In genomic region chr4:101550671-101551161, GRCm38 (mm10) we compare ENCODE assay signal across 8 mouse cellular contexts. TPM values are rescaled to one million over a fixed set of nuclear protein-coding genes. Genes with fewer than 3 reads are reported as not detected.
A peak's percentile ranks its signal among the peaks of the same experiment; 100 is the strongest.
DNase-seq lines count a peak whose midpoint lies in the region; ATAC-seq and TF ChIP-seq lines count a peak whose summit lies in the region.

No protein-coding gene starts in this region.

- H3K4me2 ChIP-seq in forebrain, embryonic 14.5 days (ENCODE audit: low read length), result peak overlapping the region; percentile 73
- peak overlapping the region; percentile 65 for H3K4me2 ChIP-seq in hindbrain, postnatal 0 days (ENCODE audit: low read depth, low read length)
- peak overlapping the region; percentile 42 for H3K4me2 ChIP-seq in liver, embryonic 15.5 days
- H3K4me2 ChIP-seq in neural tube, embryonic 13.5 days, result peak overlapping the region; percentile 74

- H3K27ac ChIP-seq in forebrain, embryonic 14.5 days (ENCODE audit: low read depth, low read length), result peak overlapping the region; percentile 93
- peak overlapping the region; percentile 87 for H3K27ac ChIP-seq in hindbrain, postnatal 0 days
- no peak overlapping the region for H3K27ac ChIP-seq in liver, embryonic 15.5 days (replicated peaks)
- peak overlapping the region; percentile 97 for H3K27ac ChIP-seq in neural tube, embryonic 13.5 days (replicated peaks)

- peak overlapping the region; percentile 59 for H3K4me3 ChIP-seq in forebrain, embryonic 14.5 days (ENCODE audit: low read depth, low read length)
- peak overlapping the region; percentile 49 for H3K4me3 ChIP-seq in hindbrain, postnatal 0 days (ENCODE audit: low read length)
- H3K4me3 ChIP-seq in liver, embryonic 15.5 days (replicated peaks), result no peak overlapping the region
- H3K4me3 ChIP-seq in neural tube, embryonic 13.5 days, result peak overlapping the region; percentile 62

- DNase-seq in frontal cortex, postnatal 36 days (ENCODE audit: low spot score in 2 of 2), result no peak
- peak; percentile 46 for DNase-seq in cerebellum, adult 11 months
- peak; percentile 74 for DNase-seq in forebrain, embryonic 14.5 days (ENCODE audit: low spot score)
- peak; percentile 72 for DNase-seq in hindbrain, postnatal 0 days (ENCODE audit: low spot score)
- peak; percentile 27 for DNase-seq in urinary bladder, adult 2 months (ENCODE audit: low spot score)

- TF ChIP-seq CTCF in hindbrain, postnatal 0 days (IDR thresholded peaks at IDR 0.05; ENCODE audit: low read depth), result no peak

- peaks cover 5% of the 10 kb centered on the region for H3K4me1 ChIP-seq in forebrain, embryonic 14.5 days (ENCODE audit: control insufficient read depth, insufficient read depth, low read length)
- H3K4me1 ChIP-seq in hindbrain, postnatal 0 days (ENCODE audit: insufficient read depth, low read length), result peaks cover 7% of the 10 kb centered on the region
- H3K4me1 ChIP-seq in liver, embryonic 15.5 days (replicated peaks), result 0 out of 2 replicates have a peak, but pooled peaks cover 7% of the 10 kb centered on the region
- H3K4me1 ChIP-seq in neural tube, embryonic 13.5 days (replicated peaks), result peaks cover 38% of the 10 kb centered on the region

- H3K36me3 ChIP-seq in forebrain, embryonic 14.5 days (ENCODE audit: control insufficient read depth, insufficient read depth, low read length), result no peaks in the 10 kb centered on the region
- no peaks in the 10 kb centered on the region for H3K36me3 ChIP-seq in hindbrain, postnatal 0 days (ENCODE audit: insufficient read depth, low read length)
- no peaks in the 10 kb centered on the region for H3K36me3 ChIP-seq in liver, embryonic 15.5 days (replicated peaks)
- no peaks in the 10 kb centered on the region for H3K36me3 ChIP-seq in neural tube, embryonic 13.5 days

- H3K27me3 ChIP-seq in forebrain, embryonic 14.5 days (replicated peaks; ENCODE audit: control insufficient read depth, insufficient read depth, low read length), result no peaks in the 10 kb centered on the region
- no peaks in the 10 kb centered on the region for H3K27me3 ChIP-seq in hindbrain, postnatal 0 days (ENCODE audit: insufficient read depth, low read length)
- H3K27me3 ChIP-seq in liver, embryonic 15.5 days, result peaks cover 35% of the 10 kb centered on the region
- H3K27me3 ChIP-seq in neural tube, embryonic 13.5 days, result no peaks in the 10 kb centered on the region; the same call in 1 of the 2 replicates

- no peaks in the 10 kb centered on the region for H3K9me3 ChIP-seq in forebrain, embryonic 14.5 days (replicated peaks; ENCODE audit: control insufficient read depth, low read length)
- H3K9me3 ChIP-seq in hindbrain, postnatal 0 days (ENCODE audit: low read length), result no peaks in the 10 kb centered on the region
- no peaks in the 10 kb centered on the region for H3K9me3 ChIP-seq in liver, embryonic 15.5 days (replicated peaks)
- no peaks in the 10 kb centered on the region for H3K9me3 ChIP-seq in neural tube, embryonic 13.5 days

- under 1% methylated on average over 33 of the region's 33 CpGs for WGBS in forebrain, embryonic 14.5 days
- WGBS in hindbrain, postnatal 0 days, result under 1% methylated on average over 33 of the region's 33 CpGs
- WGBS in liver, embryonic 15.5 days (ENCODE audit: insufficient replicate concordance), result 1% methylated on average over 33 of the region's 33 CpGs
- WGBS in neural tube, embryonic 13.5 days, result under 1% methylated on average over 33 of the region's 33 CpGs

- peak overlapping the region; percentile 80 for H3K9ac ChIP-seq in forebrain, embryonic 14.5 days (ENCODE audit: low read length)
- peak overlapping the region; percentile 63 for H3K9ac ChIP-seq in hindbrain, postnatal 0 days (replicated peaks; ENCODE audit: low read length)
- H3K9ac ChIP-seq in liver, embryonic 15.5 days, result no peak overlapping the region
- H3K9ac ChIP-seq in neural tube, embryonic 13.5 days, result peak overlapping the region; percentile 89

- ATAC-seq in frontal cortex, adult (ENCODE audit: low TSS enrichment), result peak; percentile 33
- peak; percentile 83 for ATAC-seq in forebrain, embryonic 14.5 days
- peak; percentile 80 for ATAC-seq in hindbrain, postnatal 0 days
- ATAC-seq in liver, embryonic 15.5 days (ENCODE audit: insufficient read depth), result 0 out of 2 replicates have a peak, but pooled peaks have one; percentile 34
- ATAC-seq in neural tube, embryonic 13.5 days (ENCODE audit: low read depth), result peak; percentile 88

RNA-seq across cellular contexts. Expression of gene Dnajc6, which starts 54.3 kb away (rescaled TPM):
- polyA plus RNA-seq in forebrain, embryonic 14.5 days (2014; fragmentation: Nextera tagmentation; extraction: Ambion mirVana), result 22.0 and 28.3 TPM in 2 replicates
- 205 and 216 TPM in 2 replicates for total RNA-seq in hindbrain, postnatal 0 days (2014; rRNA removed)
- polyA plus RNA-seq in hindbrain, postnatal 0 days (2015; fragmentation: Nextera tagmentation; extraction: Ambion mirVana), result 56.5 and 60.9 TPM in 2 replicates
- polyA plus RNA-seq in liver, embryonic 15.5 days (2015; fragmentation: Nextera tagmentation; extraction: Ambion mirVana), result 0.15 and 0.17 TPM in 2 replicates
- 34.1 and 34.2 TPM in 2 replicates for polyA plus RNA-seq in neural tube, embryonic 13.5 days (2015; fragmentation: Nextera tagmentation; extraction: Ambion mirVana)
- 3.4 TPM in 2 replicates for polyA plus RNA-seq in urinary bladder, adult 2 months (2012; rRNA removed)

Comparison
In these comparisons a context has a peak if more than half of its experiments do, and no peak if none do; other contexts are left out.
1. ATAC-seq: peak in every context shown above with its lines; median percentile 88 in neural tube, embryonic 13.5 days; 83 in forebrain, embryonic 14.5 days; 80 in hindbrain, postnatal 0 days; 34 in liver, embryonic 15.5 days; 33 in frontal cortex, adult.
2. DNase-seq: peak in cerebellum, adult 11 months (single experiment), forebrain, embryonic 14.5 days (single experiment), hindbrain, postnatal 0 days (single experiment) and urinary bladder, adult 2 months (single experiment); none in frontal cortex, postnatal 36 days (0 of 2).
3. Peak in every context shown above with its lines, with median percentiles within 50 percentile points of each other: H3K4me2 ChIP-seq.